Mouse (Mus musculus): Measurements from ENCODE around the gene Olfr645.

The Olfr645 gene

GRCm38 (mm10) chr7:104085365-104085764 is at the start of gene Olfr645:
Gene Olfr645, minus strand, starts transcription at chr7:104085465.
- no peak for DNase-seq

GRCm38 (mm10) chr7:104129726-104130125 is 44.5 kb upstream of the Olfr645 start, which contains the start of gene Ubqln5:
Gene Ubqln5, minus strand, starts transcription at chr7:104129826.
- DNase-seq = no peak

- no peak for DNase-seq
Observed at GRCm38 (mm10) chr7:104104757-104104972, 19.4 kb upstream of the Olfr645 start, which contains the start of gene Olfr646. Gene Olfr646, plus strand, starts transcription at chr7:104104873.

GRCm38 (mm10) chr7:104103913-104104756 is 18.9 kb upstream of the Olfr645 start:
- DNase-seq = no peak

- no peak for DNase-seq
Observed at GRCm38 (mm10) chr7:104071769-104072168, 13.5 kb downstream of the Olfr645 start, which contains the start of gene Olfr644. Gene Olfr644, minus strand, starts transcription at chr7:104071869.

GRCm38 (mm10) chr7:104061345-104061744 is 23.9 kb downstream of the Olfr645 start, which contains the start of gene 4930516K23Rik:
Gene 4930516K23Rik, minus strand, starts transcription at chr7:104061445.
- no peak for DNase-seq

- no peak for DNase-seq
Observed at GRCm38 (mm10) chr7:104059215-104059614, 26.1 kb downstream of the Olfr645 start.

GRCm38 (mm10) chr7:104052566-104052965 is 32.7 kb downstream of the Olfr645 start, which contains the start of gene Olfr642:
Gene Olfr642, minus strand, starts transcription at chr7:104052666.
- no peak for DNase-seq

GRCm38 (mm10) chr7:104050745-104051144 is 34.5 kb downstream of the Olfr645 start:
- DNase-seq = no peak

- DNase-seq = no peak
Observed at GRCm38 (mm10) chr7:104035145-104035544, 50.1 kb downstream of the Olfr645 start, which contains the start of gene Olfr641. Gene Olfr641, plus strand, starts transcription at chr7:104035445.
